Mouse (Mus musculus) thymus, postnatal 4 days (tissue): Measurements from ENCODE around the gene Slc7a14.
"Not testable (repeated sequence)": the region's sequence is repeated elsewhere in the genome, so short reads cannot be mapped to it uniquely, and the experiment has no call there.

Experiments used
- DNase-seq: peaks from one replicate; pipeline ENCODE4 v3.0.0; 2021

Gene Slc7a14

DNA sequence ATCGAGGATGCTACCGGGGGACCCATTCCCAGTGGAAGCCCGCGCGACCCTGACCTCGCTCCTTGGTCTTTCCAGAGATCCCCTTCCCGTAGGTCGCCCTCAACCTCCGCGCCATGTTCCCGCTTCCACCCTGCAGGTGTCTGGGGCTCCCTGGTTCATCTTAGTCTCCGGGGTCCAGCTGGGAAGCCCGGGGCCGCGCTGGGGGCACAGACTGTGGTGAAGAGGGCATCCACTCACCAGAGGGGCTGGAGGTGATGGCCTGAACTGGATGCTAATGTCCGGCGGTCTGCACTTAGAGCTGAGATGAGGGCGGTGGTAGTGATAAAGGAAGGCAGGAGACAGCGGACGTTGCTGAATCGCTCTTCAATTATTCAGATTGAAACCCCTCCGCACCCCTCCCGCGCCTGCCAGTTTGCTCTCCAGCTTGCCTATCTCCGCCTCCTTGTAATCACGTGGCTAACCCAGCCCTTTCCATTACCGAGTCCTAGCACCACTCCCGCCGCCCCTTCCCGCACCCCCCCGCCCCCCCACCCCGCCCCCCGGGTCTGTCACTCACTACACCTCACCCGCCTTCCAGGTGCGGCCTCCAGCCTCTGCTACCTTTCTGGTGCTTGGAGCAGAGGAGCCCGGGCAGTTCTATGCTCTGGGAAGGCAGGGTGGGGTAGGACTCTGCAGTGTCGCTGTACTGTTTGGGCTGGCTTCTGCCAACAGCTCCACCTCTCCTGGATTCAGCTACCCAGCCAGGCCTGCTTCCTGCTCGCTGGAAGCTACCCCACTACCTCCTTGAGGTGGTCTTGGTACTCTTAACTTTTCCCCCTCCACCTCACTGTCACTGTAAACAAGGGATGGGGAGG, at the start of gene Slc7a14:
Slc7a14 (minus strand) TSS at position 445 of the 854 bp plus-strand sequence.
- DNase-seq: peak; percentile 3

DNA sequence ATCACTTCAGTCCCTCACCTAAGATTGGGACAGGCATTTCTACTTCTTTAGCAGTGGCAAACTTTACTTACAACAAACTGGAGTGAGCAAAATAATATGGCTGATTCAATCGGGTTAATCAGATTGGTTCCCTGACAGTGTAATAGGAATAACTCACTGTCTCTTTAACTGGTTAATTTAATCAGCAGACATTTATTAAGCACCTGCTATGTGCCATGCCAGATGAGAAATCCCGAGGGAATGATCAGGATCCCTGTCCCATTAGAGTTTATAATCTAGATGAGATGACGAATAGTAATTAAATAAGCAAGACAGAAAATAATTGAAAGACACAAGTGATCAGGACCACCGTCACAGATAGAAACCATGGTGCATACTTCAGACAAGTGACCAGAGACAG, 36.4 kb upstream of the Slc7a14 start:
- no peak for DNase-seq

DNA sequence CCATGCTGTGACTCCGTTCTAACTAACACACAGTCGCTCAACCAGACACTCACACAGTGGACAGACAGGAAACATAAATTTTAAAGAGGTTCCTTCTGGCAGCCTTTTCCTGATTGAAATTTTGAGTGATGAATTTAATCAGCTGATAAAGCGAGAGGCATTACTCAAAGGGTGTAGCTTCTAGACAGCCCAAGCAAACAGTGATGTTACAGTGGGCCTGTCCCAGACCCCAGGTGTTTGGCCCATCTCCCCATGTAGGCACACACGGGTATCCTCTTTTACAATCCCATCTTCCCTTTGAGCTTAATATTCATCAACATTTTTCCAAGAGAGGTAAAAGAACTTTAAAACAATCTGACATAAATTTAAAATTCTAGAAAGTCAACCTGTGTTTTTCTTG, 35.6 kb upstream of the Slc7a14 start:
- no peak for DNase-seq

DNA sequence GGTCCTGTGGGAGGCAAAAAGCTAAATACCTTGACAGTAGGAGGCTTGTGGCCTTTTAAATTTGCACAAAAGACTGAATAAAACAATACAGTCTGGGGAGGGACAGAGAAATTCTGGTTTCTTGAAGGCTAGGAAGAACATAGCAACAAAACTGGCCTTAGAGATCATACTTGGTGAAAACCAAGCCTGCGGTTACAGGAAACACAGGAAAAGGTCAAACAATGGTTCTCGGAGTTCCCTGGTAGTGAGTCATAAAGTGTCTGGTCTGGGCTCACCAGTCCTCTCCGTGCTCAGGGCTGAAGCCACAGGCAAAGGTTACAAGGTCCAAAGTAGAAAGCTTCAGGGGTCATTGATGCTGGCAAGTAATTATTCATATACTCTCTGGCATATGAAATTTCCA, 29.1 kb upstream of the Slc7a14 start:
- no peak for DNase-seq

DNA sequence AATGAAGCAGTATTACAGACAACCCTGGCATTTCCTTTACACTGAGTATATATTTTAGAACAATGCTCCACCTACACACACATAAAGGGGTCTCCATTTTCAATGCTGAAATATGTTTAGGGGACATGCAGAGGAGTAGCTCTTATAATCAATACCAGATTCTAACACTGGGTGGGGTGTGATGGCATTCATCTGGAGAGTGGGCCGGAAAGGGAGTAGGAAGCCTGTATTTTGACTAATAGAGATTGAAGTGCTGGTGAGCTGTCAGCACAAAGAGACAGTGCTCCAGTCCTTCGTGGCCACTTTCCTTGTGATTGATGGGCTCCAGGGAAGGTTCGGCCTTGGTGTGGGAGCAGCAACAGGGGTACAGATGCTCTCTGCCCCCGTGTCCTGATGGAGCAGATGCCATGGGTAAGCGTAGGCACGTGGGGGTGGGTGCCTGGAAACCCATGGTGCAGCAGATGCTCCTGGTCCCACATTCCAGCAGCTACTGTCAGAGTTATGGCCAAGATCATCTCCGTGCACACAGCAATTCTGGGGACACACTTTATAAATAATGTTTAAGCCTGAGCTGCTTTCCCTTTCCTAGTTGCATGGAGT, 18.2 kb upstream of the Slc7a14 start:
- DNase-seq: no peak

DNA sequence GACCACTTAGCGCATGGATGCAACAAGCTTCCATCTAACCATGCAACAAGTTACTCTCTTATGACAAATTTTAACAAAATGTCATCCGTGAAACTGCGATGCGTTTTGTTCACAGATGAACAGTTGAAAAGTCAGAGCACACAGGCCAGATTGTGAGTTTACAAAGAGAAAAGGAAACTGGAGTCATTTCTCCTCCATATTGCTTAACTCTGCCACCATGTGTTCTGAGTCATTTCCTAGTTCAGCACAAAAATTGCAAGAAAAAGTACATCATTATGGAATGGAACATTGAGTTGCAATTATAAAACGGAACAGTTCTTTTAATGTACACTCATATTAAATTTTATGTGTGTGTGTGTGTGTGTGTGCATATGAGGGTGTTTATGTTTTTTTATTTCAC, 17.6 kb upstream of the Slc7a14 start:
- no peak for DNase-seq

DNA sequence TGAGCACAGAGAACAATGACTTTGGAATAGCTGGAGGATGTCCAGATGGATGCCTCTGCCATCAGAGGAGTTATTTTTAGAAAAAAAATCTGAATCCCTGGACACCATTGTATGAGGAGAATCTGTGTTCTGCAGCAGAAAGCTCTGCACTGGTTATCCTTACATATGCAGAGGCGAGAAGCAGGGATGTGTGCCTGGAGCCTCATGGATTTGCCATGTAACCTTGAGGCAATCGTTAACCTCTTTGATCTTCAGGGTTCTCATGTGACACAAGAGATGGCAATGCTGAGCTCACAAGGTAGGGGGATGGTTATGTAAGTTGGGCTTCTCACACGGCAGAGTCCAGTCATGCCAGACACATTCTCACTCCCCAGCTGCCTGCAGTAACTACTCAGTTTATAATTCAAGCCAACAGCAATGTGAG, 14.1 kb upstream of the Slc7a14 start:
- DNase-seq: no peak

DNA sequence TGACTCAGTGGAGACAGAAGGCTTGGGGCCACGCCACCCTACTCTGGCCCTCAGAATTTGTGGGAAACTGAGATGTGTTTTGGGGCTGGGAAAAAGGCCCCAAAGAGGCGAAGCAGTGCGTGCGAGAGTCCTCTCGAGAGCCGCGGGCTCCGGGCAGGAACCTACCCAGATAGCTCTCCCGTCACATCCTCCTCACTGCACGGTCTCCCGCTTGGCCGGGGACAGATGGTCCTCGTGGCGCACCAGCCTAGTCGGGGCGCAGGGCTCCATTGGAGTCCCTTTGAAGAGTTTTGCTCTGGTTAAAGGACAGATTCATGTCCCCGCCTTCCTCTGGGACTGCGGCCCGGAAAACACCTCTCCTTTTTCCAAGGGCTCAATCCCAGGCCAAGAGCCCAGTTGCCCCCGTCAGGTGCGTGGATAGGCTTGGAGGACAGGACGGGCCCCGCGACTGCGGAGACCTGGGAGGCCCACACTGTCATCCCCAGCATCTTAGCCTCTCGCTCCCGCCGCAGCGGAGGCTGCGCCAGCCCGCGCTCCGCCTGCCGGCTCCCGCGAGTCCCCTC, 726 bp downstream of the Slc7a14 start:
- peak; percentile 5 for DNase-seq

DNA sequence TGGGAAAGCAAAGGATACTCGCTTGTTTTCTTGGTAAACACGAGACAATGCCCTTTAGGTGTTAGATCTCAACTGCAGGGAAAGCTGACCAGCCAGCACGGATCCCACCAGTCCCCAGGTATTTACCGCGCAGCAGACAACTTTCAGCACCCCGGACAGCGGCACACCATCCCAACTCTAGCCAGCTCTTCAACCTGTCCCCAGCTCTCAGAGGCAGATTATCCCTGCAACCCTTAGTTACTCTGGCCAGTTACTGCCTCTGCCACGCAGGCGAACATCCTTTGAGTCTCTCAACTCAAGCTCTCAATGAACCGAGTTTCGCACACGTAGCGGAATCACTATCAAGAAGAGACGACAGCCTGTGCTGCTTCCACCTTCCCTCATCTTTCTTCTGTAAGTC, 1.3 kb downstream of the Slc7a14 start:
- DNase-seq: peak; percentile 48

DNA sequence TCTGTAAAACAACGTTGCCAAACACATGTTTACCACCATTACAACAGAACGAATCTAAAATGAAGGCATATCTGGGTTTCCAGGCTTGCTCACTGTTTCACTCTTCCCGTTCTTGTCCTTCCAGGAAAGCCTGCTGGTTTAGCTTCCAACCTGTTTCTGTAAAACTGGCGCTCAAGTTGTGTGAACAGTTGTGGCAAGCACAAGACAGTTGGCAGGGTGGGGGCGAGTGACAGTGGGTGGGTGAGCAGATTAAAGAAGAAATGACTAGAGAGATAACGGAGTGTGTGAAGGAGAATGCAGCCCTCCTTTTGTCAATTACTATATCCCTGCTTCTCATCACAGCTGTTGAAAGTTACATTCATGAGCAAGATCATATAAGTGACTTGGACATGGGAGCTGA, 2.2 kb downstream of the Slc7a14 start:
- no peak for DNase-seq

DNA sequence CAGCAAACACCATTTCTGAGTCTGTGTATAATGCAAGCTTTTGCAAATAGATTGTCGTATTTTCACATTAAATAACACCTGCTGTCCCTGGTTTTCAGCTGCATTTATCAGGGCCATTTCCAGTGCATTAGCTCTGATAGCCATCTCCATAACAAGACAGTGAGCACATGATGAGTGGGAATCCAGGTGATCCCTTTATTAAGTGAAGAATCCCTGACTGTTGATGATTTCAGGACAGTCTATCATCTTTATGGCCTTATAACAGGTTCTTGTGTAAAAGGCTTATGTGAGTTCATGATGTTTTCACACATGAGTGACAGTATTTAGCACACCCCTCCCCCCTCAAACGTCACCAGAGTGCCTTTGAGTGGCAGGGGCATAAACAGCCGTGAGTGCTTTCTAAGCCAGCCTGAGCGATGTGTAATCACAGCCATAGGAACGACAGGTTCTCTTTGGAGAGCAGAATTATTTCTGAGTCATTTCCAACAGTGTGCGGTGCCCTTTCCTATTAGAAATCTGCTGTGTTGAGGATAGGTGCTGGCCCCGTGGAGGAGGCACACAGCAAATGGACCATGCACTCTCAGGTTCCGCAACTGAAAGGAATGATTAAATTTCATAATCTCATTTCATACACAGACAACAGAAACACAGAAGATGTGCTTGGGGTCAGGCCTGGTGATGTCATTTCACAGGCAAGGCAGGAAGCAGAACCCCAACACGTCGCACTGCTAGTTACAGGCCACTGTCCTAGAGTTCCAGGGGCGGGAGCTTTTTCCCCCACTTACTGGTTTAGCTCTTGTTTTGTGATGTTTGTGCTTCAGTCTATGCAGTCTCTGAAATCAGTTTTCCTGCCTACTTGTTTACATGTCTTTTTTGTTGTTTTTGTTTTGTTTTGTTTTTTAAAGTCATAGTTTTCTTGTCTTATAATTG, 18.2 kb downstream of the Slc7a14 start:
- DNase-seq: no peak

DNA sequence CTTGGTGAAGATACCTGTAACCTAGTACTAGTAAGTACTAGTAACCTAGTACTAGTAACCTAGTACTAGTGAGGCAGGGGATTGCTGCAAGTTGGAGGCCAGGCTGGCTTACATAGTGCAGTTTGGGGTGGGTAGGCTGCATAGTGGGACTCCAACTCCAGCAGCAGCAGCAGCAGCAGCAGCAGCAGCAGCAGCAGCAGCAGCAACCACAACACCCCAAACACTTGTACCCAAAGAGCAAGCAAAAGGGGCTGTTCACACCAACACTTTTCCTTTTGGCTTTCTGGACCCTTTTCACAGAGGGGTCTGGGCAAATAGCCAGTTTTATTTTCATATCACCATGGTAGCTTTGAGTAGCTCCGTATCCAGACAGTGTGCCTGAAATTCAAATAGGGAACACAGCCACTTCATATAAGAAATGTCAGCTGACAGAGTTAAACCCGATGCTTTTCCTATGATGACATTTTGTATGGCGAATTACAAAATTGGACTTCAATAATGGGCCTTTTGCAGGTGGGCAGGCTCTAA, 22.7 kb downstream of the Slc7a14 start:
- DNase-seq: no peak

DNA sequence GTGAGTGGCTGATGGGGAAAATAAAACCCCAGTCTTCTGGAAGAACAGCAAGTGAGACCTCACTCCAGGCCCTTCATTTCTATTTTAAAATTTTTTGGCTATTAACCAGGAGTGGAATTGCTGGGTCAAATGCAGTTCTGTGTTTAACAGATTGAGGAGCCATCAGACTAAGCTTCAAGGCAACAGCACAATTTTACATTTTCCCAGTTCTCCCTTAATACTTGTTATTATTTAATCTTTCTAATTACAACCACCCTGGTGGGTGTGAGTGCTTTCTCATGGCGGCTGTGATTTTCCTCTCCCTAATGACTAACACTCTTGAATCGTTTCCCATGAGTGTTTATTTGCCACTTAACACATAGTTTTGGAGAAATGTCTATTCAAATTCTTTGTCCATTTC, 29.1 kb downstream of the Slc7a14 start:
- DNase-seq: no peak

DNA sequence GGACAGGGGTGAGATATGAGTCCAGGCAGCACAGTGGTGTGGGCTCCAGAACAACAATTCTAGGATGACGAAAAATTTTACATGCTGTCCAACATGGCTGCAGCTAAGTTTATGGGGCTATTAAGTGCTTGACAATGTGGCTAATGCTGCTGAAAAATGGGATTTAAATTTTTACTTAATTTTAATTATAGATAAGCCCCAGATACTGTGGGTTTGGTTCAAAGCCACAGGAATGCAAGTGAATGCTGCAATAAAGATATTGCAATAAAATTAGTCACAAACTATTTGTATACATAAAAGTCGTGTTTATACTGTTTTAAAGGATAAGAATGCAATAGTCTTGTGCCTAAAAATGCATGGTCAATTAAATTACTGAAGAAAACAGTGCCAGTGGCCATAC, 35.3 kb downstream of the Slc7a14 start:
- no peak for DNase-seq

DNA sequence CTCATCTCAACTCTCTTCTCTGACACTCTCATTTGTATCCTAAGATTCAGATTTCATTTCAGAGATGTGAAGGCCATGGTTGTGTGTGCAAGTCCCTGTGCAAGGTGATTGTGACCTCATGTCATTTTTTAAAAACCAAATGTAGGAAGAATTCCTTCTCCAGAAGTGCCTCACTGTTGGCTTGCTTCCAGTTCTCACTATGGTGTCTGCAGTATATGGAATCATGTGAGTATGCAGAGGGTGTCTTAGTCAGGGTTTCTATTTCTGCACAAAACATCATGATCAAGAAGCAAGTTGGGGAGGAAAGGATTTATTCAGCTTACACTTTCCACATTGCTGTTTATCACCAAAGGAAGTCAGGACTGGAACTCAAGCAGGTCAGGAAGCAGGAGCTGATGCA, 36.9 kb downstream of the Slc7a14 start:
- DNase-seq: not testable (repeated sequence)

DNA sequence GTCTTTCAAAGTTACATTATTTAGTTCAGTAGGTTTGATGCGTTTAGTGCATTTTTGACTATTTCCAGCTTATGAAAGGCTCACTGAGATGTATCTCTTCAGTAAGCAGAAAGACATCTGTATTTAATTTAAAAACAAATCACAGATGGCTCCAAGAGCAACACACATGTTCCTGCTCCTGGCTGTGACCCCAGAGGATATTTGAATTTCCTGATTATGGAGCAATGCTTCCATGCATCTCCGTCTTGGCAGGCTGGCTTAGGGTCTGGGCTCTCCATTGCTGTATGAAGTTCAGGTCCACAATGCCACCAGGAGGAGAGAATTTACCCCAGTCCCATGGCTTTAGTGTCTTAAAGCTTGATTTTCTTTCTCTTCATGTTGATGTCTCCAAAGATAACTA, 37.5 kb downstream of the Slc7a14 start:
- DNase-seq: no peak

DNA sequence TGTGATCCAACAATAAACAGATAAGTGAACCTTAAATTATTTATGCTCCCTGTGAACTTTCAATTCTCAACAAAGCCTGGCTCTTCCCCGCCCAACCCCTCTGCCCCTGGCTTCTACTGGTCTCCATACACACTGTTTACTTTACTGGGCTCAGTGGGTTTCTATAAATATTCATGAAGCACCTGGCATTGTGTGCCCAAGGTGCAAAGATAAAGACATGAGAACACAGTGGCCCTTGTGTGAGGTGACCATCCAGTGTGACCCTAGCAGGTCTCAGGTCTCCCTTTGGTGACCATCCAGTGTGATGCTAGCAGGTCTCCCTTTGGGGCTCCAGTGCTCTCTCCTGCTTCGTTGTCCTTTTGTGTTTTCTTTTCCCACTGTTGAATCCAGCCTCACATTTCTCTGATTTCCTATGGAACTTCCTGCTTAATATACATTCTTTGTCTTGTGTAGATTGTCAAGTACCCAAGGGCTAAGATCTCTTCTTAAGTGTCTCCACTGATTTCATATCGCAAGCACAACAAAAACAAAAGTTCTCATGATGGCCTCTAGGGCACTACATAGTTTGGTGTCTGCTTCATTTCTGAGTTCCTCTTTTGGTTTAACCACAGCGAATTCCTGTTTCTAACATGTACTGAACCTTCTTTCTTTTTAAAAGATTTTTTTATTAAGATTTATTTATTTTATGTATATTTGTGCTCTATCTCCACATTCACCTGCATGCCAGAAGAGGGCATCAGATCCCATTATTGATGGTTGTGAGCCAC, 40.4 kb downstream of the Slc7a14 start:
- no peak for DNase-seq

DNA sequence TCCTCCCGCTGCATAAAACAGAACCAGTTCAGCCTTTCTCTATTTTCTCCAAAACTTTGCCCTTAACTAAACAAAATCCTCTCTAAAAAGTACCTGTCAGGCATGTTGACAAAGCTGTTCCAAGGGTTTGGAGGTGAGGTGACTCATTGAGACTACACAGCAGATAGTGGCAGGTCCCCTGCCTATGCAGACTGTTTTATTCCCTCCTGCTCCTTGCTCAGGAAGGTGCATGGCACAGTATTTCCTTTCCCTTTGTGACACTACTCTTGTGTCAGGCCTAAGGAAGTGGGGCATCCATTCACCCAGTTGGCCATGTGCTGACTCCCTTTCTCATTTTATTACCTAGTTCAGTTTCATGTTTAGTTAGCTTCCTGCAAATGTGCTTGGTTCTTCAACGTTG, 42.3 kb downstream of the Slc7a14 start:
- no peak for DNase-seq

DNA sequence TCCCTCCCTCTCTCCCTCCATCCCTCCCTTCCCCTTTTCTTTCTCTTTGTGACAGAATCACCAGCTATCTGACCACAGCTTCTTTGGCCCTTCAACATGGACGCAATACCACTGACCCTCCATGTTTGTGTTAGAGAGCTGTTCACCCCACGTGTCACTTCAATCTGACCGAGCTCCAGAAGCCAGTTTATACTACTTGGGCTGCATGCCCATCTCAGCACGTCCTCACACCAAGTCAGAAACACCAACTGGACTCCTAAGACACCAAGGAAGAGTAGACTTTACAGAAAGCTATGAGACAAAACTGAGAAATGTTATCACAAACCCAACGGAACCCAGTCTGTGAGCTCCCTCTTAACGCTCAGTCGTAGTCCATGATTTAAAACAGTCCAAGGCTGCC, 43.2 kb downstream of the Slc7a14 start:
- no peak for DNase-seq

DNA sequence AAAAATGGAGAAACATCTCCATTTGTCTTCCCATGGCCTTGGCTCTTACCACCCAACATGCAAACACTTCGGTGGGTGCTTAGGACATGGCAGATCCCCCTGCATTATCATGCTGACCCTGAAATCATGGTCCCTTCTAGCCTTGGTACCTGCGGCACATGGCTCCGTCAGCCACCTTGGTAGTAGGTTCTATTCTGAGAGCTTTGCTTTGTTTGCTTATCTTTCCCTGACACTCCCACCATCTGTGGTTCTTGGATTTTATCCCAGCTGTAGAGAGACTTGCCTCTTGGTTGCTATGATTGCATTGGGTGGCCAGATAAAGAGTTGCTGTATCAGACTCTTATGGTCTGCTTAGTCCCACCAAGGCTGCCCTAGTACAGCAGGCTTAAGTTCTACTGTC, 46.6 kb downstream of the Slc7a14 start:
- DNase-seq: no peak

DNA sequence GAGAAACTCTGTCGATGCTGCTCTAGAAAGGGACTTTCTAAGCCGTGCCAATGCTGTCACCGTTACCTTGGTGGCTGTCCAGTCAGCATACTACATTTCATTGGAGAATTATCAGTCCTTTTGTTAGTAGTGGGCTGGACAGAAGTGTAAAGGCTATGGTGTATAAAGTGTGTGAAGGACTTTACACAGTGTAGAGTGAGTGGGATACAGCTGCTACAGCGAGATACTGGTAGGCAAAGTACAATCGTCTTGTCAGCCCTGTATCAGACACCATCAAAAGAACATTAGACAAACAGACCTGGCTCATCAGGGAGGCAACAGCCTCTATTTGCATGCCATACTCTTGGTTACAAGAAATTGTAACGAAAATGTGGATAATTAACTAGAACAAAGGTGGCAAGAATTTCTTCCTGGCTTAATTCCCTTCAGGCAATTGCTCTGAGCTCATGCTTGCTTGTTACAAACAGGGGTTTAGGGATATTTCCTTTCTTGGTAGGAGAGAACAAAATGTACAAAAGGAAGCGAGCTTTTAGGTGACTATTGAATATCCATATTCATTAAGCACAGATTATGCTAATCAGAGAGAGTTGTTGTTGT, 48.7 kb downstream of the Slc7a14 start:
- DNase-seq: no peak

DNA sequence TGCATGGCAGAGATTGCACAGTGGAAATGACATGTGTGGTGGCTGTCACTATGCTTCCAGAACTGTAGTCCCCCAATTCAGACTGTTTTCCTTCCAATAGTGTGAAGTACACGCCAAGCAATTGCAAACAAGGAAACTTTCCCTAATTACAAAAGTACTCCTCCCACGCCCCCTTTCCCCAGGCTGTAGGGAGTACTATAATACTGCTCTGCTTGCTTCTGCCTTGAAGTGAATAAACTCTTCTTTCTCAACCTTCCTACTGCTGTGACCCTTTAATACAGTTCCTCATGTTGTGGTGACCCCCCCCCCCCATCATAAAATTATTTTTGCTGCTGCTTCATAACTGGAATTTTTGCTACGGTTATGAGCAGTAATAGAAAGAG, 49.2 kb downstream of the Slc7a14 start:
- no peak for DNase-seq
